Comparison of ENCODE assay signal across 8 mouse cellular contexts in the genomic region with DNA sequence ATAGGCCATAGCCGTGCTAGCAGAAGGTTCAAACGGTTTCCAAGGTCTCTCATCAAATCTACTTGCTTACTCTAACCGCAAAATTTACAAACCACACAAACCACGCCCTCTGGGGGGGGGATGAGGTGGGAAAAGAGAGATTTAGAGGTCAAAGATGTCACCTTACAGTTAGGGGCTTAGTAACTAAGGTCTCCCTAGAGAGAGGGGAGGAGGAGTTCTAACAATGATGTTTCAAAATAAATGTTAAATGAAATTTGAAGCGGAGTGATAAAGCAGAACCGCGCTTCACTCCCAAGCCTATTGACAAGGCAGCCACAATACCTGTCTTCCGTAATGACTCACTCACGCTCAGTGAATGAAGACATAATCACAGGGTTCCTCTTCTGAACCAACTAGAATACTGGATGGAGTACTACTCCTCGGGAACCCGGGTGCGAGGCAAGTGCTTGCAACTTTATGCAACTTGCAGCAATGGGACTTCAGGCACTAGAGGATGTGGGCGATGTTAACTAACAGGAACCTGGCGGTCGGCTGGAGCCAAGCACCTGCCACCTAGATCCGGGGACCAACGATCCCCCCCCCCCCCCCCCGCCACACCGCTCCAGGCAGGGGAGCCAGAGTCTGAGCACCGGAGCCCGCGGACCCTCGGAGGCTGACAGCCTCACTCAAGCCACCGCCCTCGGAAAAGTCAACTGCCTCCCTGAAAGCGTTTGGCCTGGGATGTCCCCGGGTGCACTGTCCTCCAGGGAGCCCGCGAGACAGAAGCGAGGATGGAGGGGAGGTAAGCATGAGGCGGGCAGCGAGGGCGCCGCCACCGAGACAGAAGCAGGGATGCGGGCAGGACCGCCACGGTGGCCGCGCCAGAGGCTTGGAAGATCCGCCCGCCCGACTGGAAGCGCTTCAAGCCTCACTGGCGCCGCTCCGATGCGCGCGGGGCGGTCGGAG. TPM values are rescaled to one million over a fixed set of nuclear protein-coding genes. Genes with fewer than 3 reads are reported as not detected.
A peak's percentile ranks its signal among the peaks of the same experiment; 100 is the strongest.
DNase-seq lines count a peak whose midpoint lies in the region; ATAC-seq lines count a peak whose summit lies in the region.

No protein-coding gene starts in this region.

- H3K4me3 ChIP-seq in embryonic facial prominence, embryonic 15.5 days (replicated peaks), result peak overlapping the region; percentile 78
- H3K4me3 ChIP-seq in hindbrain, embryonic 12.5 days, result peak overlapping the region; percentile 81
- H3K4me3 ChIP-seq in midbrain, embryonic 16.5 days (ENCODE audit: low read depth, low read length), result peak overlapping the region; percentile 83

- H3K27ac ChIP-seq in embryonic facial prominence, embryonic 15.5 days (replicated peaks), result peak overlapping the region; percentile 83
- H3K27ac ChIP-seq in hindbrain, embryonic 12.5 days, result peak overlapping the region; percentile 88
- peak overlapping the region; percentile 94 for H3K27ac ChIP-seq in midbrain, embryonic 16.5 days (ENCODE audit: low read length)

- ATAC-seq in cerebellum, adult (ENCODE audit: insufficient number of reproducible peaks, low FRiP score, low TSS enrichment), result peak; percentile 64
- peak; percentile 70 for ATAC-seq in activated CD4-positive, CD25-positive, alpha-beta regulatory T cell, adult 4 months
- ATAC-seq in embryonic facial prominence, embryonic 15.5 days (ENCODE audit: insufficient number of reproducible peaks, low FRiP score, low TSS enrichment, low read depth), result peak; percentile 69
- ATAC-seq in hindbrain, embryonic 12.5 days (ENCODE audit: low FRiP score), result peak; percentile 78
- ATAC-seq in midbrain, embryonic 16.5 days, result peak; percentile 75

- H3K36me3 ChIP-seq in embryonic facial prominence, embryonic 15.5 days, result no peaks in the 10 kb centered on the region
- no peaks in the 10 kb centered on the region for H3K36me3 ChIP-seq in hindbrain, embryonic 12.5 days
- no peaks in the 10 kb centered on the region for H3K36me3 ChIP-seq in midbrain, embryonic 16.5 days (ENCODE audit: control insufficient read depth, insufficient read depth, low read length)

- peak overlapping the region; percentile 92 for H3K4me2 ChIP-seq in embryonic facial prominence, embryonic 15.5 days (replicated peaks)
- peak overlapping the region; percentile 93 for H3K4me2 ChIP-seq in hindbrain, embryonic 12.5 days (replicated peaks)
- H3K4me2 ChIP-seq in midbrain, embryonic 16.5 days (ENCODE audit: low read length), result peak overlapping the region; percentile 87

- no peaks in the 10 kb centered on the region for H3K27me3 ChIP-seq in embryonic facial prominence, embryonic 15.5 days
- H3K27me3 ChIP-seq in hindbrain, embryonic 12.5 days, result 0 out of 2 replicates have a peak, but pooled peaks cover 2% of the 10 kb centered on the region
- H3K27me3 ChIP-seq in midbrain, embryonic 16.5 days (ENCODE audit: control insufficient read depth, insufficient read depth, low read depth, low read length), result no peaks in the 10 kb centered on the region

- DNase-seq in cerebellum, postnatal 4 days (ENCODE audit: low spot score in 2 of 2), result no peak
- peak; percentile 45 for DNase-seq in liver
- DNase-seq in thymus, adult 18-20 months, result peak; percentile 56 to 79

- H3K9me3 ChIP-seq in embryonic facial prominence, embryonic 15.5 days (replicated peaks), result no peaks in the 10 kb centered on the region
- no peaks in the 10 kb centered on the region for H3K9me3 ChIP-seq in hindbrain, embryonic 12.5 days (replicated peaks)
- no peaks in the 10 kb centered on the region for H3K9me3 ChIP-seq in midbrain, embryonic 16.5 days (replicated peaks; ENCODE audit: control insufficient read depth, low read length, poor library complexity, severe bottlenecking)

- H3K4me1 ChIP-seq in embryonic facial prominence, embryonic 15.5 days, result peaks cover 11% of the 10 kb centered on the region
- H3K4me1 ChIP-seq in hindbrain, embryonic 12.5 days, result peaks cover 13% of the 10 kb centered on the region
- H3K4me1 ChIP-seq in midbrain, embryonic 16.5 days (ENCODE audit: control insufficient read depth, insufficient read depth, low read length), result peaks cover 8% of the 10 kb centered on the region; the same call in 1 of the 2 replicates

- WGBS in embryonic facial prominence, embryonic 15.5 days, result under 1% methylated on average over 50 of the region's 52 CpGs
- WGBS in hindbrain, embryonic 12.5 days, result 2% methylated on average over 51 of the region's 52 CpGs
- 3% methylated on average over 29 of the region's 52 CpGs for WGBS in midbrain, embryonic 16.5 days

- H3K9ac ChIP-seq in embryonic facial prominence, embryonic 15.5 days, result peak overlapping the region; percentile 71
- peak overlapping the region; percentile 84 for H3K9ac ChIP-seq in hindbrain, embryonic 12.5 days
- peak overlapping the region; percentile 88 for H3K9ac ChIP-seq in midbrain, embryonic 16.5 days (ENCODE audit: low read depth, low read length)

RNA-seq across cellular contexts. Expression of a gene that starts 0.7 kb away (rescaled TPM):
- 10 to 100 TPM; 21.1 to 26.9 TPM for polyA plus RNA-seq in activated CD4-positive, CD25-positive, alpha-beta regulatory T cell, adult 4 months (2017; shearing (Covaris generic))
- polyA plus RNA-seq in embryonic facial prominence, embryonic 15.5 days (2015; fragmentation: Nextera tagmentation; extraction: Ambion mirVana), result 22.0 and 24.1 TPM in 2 replicates
- 11.9 and 12.3 TPM in 2 replicates for polyA plus RNA-seq in hindbrain, embryonic 12.5 days (2016; fragmentation: Nextera tagmentation; extraction: Ambion mirVana)
- 13.8 and 15.2 TPM in 2 replicates for polyA plus RNA-seq in midbrain, embryonic 16.5 days (2015; fragmentation: Nextera tagmentation; extraction: Ambion mirVana)

RNA-seq across cellular contexts. Expression of a gene that starts 0.7 kb away (rescaled TPM):
- under 1 TPM in 1 of 2 experiments, not detected in 1; 0.91 TPM for polyA plus RNA-seq in activated CD4-positive, CD25-positive, alpha-beta regulatory T cell, adult 4 months (2017; shearing (Covaris generic))
- polyA plus RNA-seq in embryonic facial prominence, embryonic 15.5 days (2015; fragmentation: Nextera tagmentation; extraction: Ambion mirVana), result 4.1 and 5.4 TPM in 2 replicates
- 1.2 and 2.6 TPM in 2 replicates for polyA plus RNA-seq in hindbrain, embryonic 12.5 days (2016; fragmentation: Nextera tagmentation; extraction: Ambion mirVana)
- 4.6 and 4.7 TPM in 2 replicates for polyA plus RNA-seq in midbrain, embryonic 16.5 days (2015; fragmentation: Nextera tagmentation; extraction: Ambion mirVana)

RNA-seq across cellular contexts. Expression of a gene that starts 8.8 kb away (rescaled TPM):
- 10 to 100 TPM; 35.6 to 36.6 TPM for polyA plus RNA-seq in activated CD4-positive, CD25-positive, alpha-beta regulatory T cell, adult 4 months (2017; shearing (Covaris generic))
- polyA plus RNA-seq in embryonic facial prominence, embryonic 15.5 days (2015; fragmentation: Nextera tagmentation; extraction: Ambion mirVana), result 23.5 and 23.8 TPM in 2 replicates
- polyA plus RNA-seq in hindbrain, embryonic 12.5 days (2016; fragmentation: Nextera tagmentation; extraction: Ambion mirVana), result 29.2 and 29.9 TPM in 2 replicates
- polyA plus RNA-seq in midbrain, embryonic 16.5 days (2015; fragmentation: Nextera tagmentation; extraction: Ambion mirVana), result 22.3 and 22.4 TPM in 2 replicates

RNA-seq across cellular contexts. Expression of a gene that starts 42.7 kb away (rescaled TPM):
- polyA plus RNA-seq in activated CD4-positive, CD25-positive, alpha-beta regulatory T cell, adult 4 months (2017; shearing (Covaris generic)), result 10 to 100 TPM in 1 of 2 experiments, 1 to 10 TPM in 1; 7.3 to 10.9 TPM
- polyA plus RNA-seq in embryonic facial prominence, embryonic 15.5 days (2015; fragmentation: Nextera tagmentation; extraction: Ambion mirVana), result 31.9 and 36.1 TPM in 2 replicates
- polyA plus RNA-seq in hindbrain, embryonic 12.5 days (2016; fragmentation: Nextera tagmentation; extraction: Ambion mirVana), result 32.6 and 33.9 TPM in 2 replicates
- polyA plus RNA-seq in midbrain, embryonic 16.5 days (2015; fragmentation: Nextera tagmentation; extraction: Ambion mirVana), result 33.6 and 34.2 TPM in 2 replicates

RNA-seq across cellular contexts. Expression of a gene that starts 43.1 kb away (rescaled TPM):
- 10 to 100 TPM; 20.8 to 23.2 TPM for polyA plus RNA-seq in activated CD4-positive, CD25-positive, alpha-beta regulatory T cell, adult 4 months (2017; shearing (Covaris generic))
- 19.6 and 21.1 TPM in 2 replicates for polyA plus RNA-seq in embryonic facial prominence, embryonic 15.5 days (2015; fragmentation: Nextera tagmentation; extraction: Ambion mirVana)
- polyA plus RNA-seq in hindbrain, embryonic 12.5 days (2016; fragmentation: Nextera tagmentation; extraction: Ambion mirVana), result 31.1 and 31.8 TPM in 2 replicates
- 36.1 and 37.7 TPM in 2 replicates for polyA plus RNA-seq in midbrain, embryonic 16.5 days (2015; fragmentation: Nextera tagmentation; extraction: Ambion mirVana)

Comparison
In these comparisons a context has a peak if more than half of its experiments do, and no peak if none do; other contexts are left out.
1. DNase-seq: peak in liver (single experiment) and thymus, adult 18-20 months (2 of 2); none in cerebellum, postnatal 4 days (0 of 2).
2. Peak in every context shown above with its lines, with median percentiles within 50 percentile points of each other: ATAC-seq, H3K27ac ChIP-seq, H3K4me2 ChIP-seq, H3K4me3 ChIP-seq and H3K9ac ChIP-seq.